Mouse (Mus musculus) liver, adult 2 months (tissue): ENCODE measurements around the gene Nmt1.

Source experiments
- CTCF ChIP-seq: fragments of 200-500 bp; IDR thresholded peaks from 2 replicates; pipeline ENCODE4 v1.5.1; 2011; ENCODE audit warnings: low read depth, low read length, control low read depth
- POLR2A ChIP-seq: fragments of 200-500 bp; IDR thresholded peaks from 2 replicates; pipeline ENCODE4 v1.6.1; 2011; ENCODE audit warnings: low read length, control low read depth; ENCODE audit not compliant: insufficient read depth; ENCODE audit errors: extremely low read depth

GRCm38 (mm10) chr11:103111881-103112551 lies 84.0 kb downstream of the Nmt1 start:
- TF ChIP-seq CTCF (no peak), POLR2A (0 out of 2 replicates have a peak, but pooled peaks have one; percentile 7)
